Mouse (Mus musculus) lung, postnatal 14 days (tissue): ENCODE measurements around the gene Lingo1.

Source experiments
- DNase-seq: peaks from one replicate; pipeline ENCODE4 v3.0.0; 2021

The Lingo1 gene

DNA sequence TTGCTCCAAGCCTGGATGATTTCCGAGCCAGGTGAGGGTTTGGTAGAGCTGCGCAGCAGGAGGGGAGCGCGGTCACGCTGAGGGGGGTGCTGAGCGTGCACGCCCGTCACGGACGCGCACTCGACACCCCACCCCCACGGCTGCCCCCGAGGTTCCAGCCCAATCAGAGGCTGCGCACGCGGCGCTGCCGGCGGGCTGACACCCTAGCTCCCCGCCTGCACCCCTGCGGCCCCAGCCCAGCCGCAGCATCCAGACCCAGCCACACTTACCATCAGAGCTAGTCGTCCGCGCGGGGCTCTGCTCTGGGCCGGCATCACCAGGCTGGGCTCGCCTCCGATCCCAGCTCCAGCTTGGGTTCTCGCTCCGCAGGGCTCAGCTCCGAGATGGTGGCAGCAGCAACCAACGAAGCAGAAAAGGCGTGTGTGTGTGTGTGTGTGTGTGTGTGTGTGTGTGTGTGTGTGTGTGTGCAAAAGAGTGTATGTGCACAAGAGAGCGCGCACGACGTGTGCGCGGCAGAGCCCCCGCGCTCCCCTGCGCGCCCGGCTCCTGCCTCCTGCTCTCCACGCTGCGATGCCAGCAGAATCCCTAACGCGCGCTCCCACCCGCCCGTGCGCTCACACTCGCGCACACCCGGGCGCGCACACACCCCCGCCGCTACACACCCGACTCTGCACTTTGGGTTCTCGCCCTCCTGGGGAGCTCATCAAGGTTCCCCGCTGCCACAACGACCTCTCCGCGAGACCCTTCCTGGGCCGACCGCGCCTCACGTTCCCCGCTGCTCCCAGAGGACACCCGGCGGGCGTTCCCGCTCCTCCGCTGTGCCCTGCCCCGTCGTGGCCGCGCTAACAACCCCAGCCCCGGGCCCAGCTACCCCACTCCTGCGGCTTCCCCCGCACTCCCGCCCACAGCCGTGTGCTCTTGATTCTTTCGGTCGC, at the start of gene Lingo1:
Gene Lingo1, minus strand, starts transcription at position 748 of the 935 bp plus-strand sequence.
- DNase-seq = no peak

DNA sequence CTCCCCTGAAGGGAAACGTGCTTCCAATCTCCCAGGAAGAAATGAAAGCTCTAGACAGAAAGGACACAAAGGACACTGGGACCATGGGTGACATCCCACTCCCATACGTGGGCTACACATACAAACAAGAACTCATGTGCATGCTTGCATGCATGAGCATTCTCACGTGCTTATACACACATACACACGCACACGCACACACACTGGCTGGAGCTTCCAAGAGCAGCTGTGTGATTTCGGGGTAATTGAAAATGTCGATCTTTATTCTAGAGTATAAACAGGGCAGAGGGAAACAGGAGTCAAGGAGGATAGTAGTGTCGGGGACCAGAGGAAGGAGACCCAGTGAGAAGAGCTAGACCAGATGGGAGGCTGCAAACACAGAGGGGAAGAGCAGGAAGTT, 48.4 kb upstream of the Lingo1 start:
- no peak for DNase-seq

GRCm38 (mm10) chr9:56843679-56844188, 47.5 kb upstream of the Lingo1 start:
- DNase-seq = peak; percentile 75

DNA sequence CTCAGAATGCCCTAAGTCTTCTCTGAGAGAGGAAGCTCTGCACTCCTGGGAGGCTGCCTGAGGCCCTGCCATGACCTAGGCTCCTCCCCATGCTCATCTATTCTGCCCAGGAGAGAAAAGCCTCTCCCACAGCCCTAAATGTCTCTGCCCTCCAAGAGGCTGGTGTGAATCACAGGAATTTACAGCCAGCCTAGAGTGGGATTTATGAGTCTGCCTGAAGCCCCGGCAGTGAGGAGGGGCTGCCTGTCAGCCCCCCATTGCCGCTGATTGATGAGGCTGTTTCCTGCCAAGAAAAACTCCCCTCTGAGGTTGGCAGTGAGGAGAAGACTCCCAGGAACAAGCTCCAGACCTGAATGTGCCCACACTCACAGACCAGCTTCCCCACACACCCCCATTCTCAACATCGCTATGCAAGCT, 46.0 kb upstream of the Lingo1 start:
- DNase-seq = no peak

DNA sequence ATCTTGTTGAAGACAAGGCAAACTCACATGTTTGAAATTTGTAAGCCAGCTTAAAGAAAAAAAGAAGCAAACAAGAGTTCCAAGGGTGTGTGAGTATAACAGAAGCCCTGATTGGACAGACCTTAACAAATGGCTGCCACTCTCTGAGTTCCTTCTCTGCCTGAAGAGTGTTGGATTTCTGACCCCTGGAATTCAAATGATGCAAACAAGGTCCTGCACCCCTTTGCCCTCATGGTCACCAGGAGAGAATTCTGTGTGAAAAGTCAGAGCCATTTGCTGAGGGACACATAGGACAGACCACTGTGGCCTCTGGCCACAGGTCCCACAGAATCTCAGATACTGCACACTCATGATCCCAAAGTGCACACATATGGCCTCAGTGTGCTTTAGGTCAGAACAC, 45.6 kb upstream of the Lingo1 start:
- no peak for DNase-seq

DNA sequence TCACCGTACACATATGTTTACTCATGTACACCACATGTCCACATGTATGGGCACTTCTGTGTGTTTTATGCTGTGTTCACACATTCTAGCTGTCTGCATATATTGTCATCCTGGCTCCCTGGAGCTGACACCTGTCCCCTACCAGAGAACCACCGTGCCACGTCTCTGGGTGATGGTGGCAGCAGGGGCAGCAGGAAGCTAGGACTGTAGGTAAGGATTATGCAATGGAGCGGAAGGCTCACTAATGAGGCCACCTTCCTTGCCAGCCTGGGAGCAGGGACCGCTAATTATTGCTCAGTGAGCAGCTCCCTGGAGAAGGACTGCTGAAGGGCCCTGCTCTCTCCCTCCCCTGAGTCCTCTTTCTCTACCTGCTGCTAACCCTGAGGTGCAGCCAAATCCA, 44.5 kb upstream of the Lingo1 start:
- no peak for DNase-seq

GRCm38 (mm10) chr9:56835152-56835551, 38.9 kb upstream of the Lingo1 start:
- DNase-seq = no peak

GRCm38 (mm10) chr9:56832900-56833299, 36.6 kb upstream of the Lingo1 start:
- peak; percentile 7 for DNase-seq

GRCm38 (mm10) chr9:56831904-56832303, 35.6 kb upstream of the Lingo1 start:
- no peak for DNase-seq

DNA sequence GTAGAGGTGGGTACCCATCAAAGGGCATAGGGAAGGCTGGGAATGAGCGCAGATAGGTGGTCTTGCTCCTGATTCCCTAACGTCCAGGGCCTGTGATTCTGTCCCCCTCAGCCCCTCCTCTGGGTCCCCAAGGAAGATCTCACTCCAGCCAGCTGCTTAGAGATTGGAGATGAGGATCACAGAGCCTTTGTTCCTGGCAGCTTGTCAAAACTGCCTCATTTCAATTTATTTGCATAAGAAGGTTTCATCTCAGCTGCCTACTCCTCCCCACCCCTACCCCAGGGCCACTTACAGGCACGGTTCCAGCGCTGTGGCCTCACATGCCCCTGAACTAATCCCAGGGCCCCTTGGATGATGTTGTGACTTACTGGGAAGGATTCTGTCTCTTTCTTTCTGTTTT, 33.9 kb upstream of the Lingo1 start:
- peak; percentile 7 for DNase-seq

- no peak for DNase-seq
Measured at GRCm38 (mm10) chr9:56828841-56829240, 32.6 kb upstream of the Lingo1 start.

- DNase-seq = no peak
Measured at GRCm38 (mm10) chr9:56828146-56828545, 31.9 kb upstream of the Lingo1 start.

DNA sequence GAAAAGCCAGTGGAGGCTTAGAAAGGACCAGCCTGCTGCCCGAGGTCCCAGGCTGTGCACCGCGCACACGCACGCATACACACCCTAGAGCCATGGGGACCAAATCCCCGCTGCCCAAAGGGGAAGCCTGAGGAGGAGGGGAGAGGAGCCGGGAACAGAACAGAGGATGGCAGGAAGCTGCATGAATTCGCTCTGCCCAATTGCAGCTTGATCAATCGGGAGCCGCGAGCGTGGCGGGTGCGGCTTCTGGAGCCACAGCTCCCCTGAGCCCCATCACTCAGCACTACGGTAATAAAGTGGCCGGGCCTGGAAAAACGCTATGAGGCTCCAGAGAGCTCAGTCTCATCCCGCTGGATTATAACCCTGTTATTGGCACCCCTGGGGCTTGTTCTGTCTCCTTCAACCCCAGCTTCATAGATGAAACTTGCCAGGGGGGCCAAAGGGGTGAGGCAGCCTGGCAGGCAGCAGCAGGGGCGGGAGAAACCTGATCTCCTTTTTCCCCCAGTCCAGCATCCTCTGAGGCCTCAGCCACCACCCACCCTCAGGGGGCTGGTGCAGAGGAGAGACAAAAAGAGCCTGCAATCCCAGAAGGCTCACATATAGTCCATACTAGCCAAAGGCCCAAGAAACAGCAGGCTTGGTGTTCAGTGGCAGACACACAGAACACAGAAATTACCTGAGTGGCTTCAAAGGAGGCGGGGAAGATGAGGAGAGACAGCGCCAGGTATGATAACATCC, 29.4 kb upstream of the Lingo1 start:
- no peak for DNase-seq

- peak; percentile 30 for DNase-seq
Measured at GRCm38 (mm10) chr9:56824900-56825299, 28.6 kb upstream of the Lingo1 start.

- DNase-seq = no peak
Measured at GRCm38 (mm10) chr9:56810916-56811315, 14.6 kb upstream of the Lingo1 start.

DNA sequence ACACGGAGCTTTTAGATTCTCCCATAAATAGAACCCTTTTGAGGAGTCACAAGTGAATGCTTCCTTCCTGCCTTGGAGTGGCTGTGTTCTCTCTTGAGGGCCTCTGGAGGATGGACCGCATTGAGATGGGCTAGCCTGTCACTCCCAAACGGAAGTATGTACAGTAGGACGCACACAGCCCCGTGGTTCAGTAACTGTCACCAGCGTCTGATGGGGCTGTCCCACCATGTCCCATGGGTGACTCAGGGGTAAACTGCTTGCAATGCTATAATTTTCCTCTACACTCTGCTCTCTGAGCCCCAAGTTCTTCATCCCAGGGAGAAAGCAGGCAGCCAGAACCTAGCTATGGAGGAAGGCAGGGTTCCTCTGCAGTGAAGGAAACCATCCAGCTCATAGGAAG, 11.7 kb upstream of the Lingo1 start:
- DNase-seq = no peak

GRCm38 (mm10) chr9:56803146-56803545, 6.9 kb upstream of the Lingo1 start:
- no peak for DNase-seq

GRCm38 (mm10) chr9:56797876-56798275, 1.6 kb upstream of the Lingo1 start:
- DNase-seq = peak; percentile 66

DNA sequence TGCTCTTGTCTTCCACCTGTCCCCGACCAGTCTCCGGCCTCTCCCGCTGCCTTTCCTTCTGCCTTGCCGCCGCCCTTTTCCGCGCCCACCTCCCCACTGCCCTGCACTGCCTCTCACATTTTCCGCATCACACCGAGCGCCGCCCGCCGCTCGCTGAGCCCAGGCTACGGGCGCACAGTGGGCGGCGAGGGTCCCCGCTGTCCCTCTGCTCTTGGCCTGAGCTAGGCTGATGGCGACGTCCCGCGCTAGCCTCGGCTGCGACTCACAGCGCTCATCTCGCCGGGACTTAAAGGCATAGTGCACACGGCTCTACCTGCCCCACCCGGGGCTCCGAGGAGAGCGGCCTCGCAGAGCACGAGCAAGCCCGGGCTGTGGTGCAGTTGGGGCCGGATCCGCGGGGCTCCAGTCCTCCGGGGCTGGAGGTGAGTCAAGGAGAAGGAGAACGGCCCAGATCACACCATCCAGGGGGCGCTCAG, 426 bp upstream of the Lingo1 start:
- DNase-seq = no peak

- DNase-seq = no peak
Measured at GRCm38 (mm10) chr9:56791696-56792261, 4.5 kb downstream of the Lingo1 start.

- no peak for DNase-seq
Measured at GRCm38 (mm10) chr9:56784576-56784975, 11.7 kb downstream of the Lingo1 start.

DNA sequence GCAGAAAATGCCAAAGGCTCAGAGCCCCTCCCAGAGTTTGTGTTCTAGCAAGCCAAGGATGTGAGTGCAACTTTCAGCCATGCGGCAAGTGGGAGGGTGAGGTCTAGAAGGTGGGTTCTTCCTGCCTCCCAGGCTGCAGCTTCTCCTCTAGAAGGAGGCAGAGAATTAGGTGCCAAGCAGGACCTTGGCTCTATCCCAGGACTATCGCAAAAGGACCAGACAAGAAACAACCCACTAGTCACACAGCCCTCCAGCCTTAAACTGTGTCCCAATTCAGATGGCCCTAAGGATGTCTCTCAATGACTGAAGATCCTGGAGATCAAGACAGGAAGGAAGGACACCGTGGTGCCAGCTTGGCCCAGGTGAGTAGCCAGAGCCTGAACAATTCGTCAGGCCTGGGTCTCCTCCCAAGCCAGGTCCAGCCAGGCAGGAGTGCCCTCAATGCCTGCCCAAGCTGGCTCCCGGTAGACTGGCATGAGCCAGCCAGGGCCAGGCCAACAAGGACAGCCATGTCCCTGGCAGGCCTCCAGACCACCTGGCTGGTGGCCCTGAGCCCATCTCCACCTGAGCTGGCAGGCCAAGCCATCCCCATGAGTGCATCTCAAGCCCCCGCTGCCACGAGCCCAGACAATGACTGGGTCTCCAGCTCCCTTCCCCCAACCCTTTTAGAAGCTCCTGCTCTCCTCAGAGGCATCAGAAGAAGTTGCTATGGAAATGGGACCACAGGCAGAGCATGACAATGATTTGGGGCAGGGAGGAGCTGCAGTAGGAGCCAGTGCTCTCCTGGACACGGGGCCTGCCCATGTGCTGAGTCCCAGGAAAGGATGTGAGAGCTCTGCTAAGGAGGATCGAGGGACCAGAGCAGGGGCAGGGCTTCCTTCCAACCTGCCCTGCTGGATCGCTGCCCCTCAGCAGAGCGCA, 19.1 kb downstream of the Lingo1 start:
- no peak for DNase-seq
